Mouse (Mus musculus) hindlimb bud, embryonic 11.5 days (tissue): ENCODE measurements around the gene Dab2.

Experiments used
- DNase-seq: peaks from one replicate; pipeline ENCODE4 v3.0.0-alpha.2; 2012; ENCODE audit warnings: low read depth, low spot score; ENCODE audit errors: extremely low spot score

The Dab2 gene

DNA sequence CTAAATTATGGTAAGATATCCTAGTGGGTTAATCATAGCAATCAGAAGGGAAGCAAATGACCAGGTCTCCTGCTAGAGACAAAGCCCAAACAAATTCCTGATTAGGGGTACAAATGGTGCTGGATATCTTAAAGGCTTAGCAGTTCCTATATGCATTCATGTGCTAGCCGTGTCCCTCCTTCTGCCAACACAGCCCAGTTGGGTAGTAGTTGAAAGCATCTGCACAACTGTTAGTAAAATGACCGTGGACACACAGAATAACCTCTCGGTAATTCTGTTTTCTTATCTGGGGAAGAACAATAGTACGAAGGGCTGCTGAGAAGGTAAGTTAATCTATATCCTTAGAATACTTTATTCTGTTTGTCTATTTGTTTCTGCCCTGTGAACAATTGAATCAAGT is 90.5 kb downstream of the Dab2 start:
- DNase-seq: no peak

DNA sequence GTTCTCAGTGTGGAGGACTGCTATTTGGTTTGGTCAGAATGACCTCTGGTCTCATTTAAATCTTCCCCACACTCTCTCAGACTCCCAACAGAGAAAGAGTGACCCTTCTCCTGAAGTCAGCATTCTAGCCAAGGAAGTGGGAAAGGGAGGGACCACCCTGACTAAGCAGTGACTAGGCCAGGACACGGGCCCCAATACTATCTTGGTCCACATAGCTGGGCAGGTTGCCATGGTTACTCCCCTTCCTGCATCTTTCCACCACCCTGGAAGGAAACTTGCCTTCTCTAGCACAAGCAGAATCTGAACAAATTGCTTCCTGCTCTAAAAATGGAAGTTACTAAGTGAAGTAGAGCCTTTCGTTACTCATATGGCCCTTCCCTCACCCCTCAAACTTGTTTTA is 91.1 kb downstream of the Dab2 start:
- DNase-seq: no peak

- no peak for DNase-seq
These were observed 92.3 kb downstream of the Dab2 start for GRCm38 (mm10) chr15:6391886-6392285.

DNA sequence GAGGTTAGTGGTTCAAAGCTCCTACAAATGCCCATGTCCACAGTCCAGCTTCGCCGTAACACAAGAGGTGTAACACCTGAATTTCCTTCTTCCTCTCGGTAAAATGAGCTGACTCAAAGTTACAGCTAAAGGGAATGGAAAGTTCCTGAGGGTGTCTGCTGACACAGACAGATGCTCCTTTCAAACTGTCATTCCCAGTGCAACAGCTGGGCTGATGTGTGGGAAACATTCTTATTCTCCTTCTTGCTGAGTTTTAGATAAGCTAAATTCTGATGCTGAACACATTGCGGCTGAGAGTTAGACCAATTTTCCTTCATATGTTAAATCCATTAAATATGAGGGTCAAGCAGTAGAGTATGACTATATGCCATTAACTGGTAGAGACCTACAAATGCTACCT is 94.0 kb downstream of the Dab2 start:
- no peak for DNase-seq

- DNase-seq: no peak
These were observed 98.6 kb downstream of the Dab2 start for GRCm38 (mm10) chr15:6398211-6398610.

GRCm38 (mm10) chr15:6398881-6399280 is 99.3 kb downstream of the Dab2 start:
- DNase-seq: no peak

DNA sequence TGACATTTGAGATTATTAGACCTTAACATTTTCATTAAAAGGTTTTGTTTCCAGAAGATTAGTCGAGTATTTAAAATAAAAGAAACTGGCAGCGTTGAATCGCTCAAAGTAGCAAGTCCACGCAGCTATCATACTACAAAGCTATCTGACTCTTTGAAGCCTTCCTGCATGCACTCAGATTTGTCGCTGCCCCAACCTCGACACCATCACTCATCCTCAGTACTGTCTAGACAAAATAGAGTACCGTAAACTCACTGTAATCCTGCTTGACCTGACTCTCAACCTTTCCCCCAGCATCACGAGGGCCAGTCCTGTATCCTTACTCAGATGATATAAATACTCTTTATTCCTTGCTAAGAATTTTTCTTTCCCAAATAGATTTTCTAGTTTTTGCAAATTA is 100.5 kb downstream of the Dab2 start:
- no peak for DNase-seq

GRCm38 (mm10) chr15:6402433-6402832 is 102.8 kb downstream of the Dab2 start:
- no peak for DNase-seq

DNA sequence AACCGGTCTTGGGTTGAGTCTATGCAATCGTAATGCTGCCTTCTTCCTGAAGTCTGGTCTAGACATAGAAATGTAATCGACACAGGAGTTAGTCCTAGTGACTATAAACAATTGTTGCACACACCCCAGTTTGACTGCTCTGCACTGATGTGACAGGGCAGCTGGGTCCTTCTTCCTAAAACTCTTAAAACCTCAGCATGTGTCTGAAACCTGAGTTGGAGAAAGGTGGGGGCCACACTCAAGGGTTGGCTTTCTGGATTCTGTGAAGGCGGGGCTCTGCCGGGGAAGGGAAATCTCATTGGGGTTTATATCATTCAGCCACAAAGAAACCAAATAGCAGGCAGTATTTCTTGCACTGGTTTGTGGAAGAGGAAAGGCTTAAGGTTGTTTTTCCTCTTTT is 104.6 kb downstream of the Dab2 start:
- no peak for DNase-seq

DNA sequence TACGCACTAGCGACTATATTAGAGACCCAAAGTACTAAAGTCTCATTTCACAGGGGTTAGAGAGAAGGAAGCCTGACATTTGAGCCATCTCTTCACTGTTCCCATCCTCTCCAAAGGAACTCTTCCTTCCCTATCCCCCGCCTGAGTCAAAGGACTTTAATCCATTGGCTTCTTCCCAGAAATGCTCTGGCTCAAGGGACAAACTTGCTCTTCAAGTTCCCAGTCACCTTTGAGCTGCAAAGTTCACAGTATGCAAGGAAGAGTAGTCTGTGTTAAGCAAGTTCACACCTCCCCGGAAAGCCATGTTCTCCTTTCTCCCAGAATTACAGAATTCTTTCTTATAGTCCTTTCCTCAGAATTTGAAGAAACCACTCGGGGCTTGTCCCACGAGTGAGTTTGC is 107.2 kb downstream of the Dab2 start:
- DNase-seq: no peak

- DNase-seq: no peak
These were observed 109.4 kb downstream of the Dab2 start for GRCm38 (mm10) chr15:6409031-6409430.

DNA sequence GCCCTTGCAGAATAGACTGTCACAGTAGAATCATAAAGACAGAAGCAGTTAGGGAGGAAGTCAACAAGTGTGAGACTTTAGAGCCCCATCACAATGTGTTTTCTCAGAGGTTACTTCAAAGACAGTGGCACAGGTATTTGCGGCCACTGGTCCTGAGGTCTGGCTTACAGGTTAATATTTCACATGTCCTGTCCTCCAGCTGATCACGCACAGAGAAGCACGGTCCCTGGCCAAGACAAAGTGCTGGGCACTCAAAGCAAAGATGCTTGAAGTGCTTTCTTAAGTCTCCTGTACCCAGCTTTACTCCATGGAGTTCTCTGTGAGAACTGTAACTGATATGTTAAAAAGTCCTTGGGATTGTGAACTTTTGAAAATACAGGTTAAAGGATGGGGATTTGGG is 110.6 kb downstream of the Dab2 start:
- no peak for DNase-seq

- no peak for DNase-seq
These were observed 111.7 kb downstream of the Dab2 start for GRCm38 (mm10) chr15:6411334-6411733.

GRCm38 (mm10) chr15:6415317-6415716 is 115.7 kb downstream of the Dab2 start:
- DNase-seq: no peak

GRCm38 (mm10) chr15:6431777-6432176 is 132.2 kb downstream of the Dab2 start:
- no peak for DNase-seq

- DNase-seq: no peak
These were observed 132.8 kb downstream of the Dab2 start for GRCm38 (mm10) chr15:6432411-6432810.

DNA sequence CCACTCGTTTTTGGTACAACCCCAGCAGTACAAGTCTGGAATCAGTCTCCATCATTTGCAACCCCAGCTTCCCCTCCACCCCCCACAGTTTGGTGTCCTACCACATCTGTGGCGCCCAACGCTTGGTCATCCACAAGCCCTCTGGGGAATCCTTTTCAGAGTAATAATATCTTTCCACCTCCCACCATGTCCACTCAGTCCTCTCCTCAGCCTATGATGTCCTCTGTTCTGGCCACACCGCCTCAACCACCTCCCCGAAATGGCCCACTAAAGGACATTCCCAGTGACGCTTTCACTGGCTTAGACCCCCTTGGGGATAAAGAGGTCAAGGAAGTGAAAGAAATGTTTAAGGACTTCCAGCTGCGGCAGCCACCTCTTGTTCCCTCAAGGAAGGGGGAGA is 135.7 kb downstream of the Dab2 start:
- DNase-seq: no peak

GRCm38 (mm10) chr15:6435773-6436172 is 136.2 kb downstream of the Dab2 start:
- no peak for DNase-seq

DNA sequence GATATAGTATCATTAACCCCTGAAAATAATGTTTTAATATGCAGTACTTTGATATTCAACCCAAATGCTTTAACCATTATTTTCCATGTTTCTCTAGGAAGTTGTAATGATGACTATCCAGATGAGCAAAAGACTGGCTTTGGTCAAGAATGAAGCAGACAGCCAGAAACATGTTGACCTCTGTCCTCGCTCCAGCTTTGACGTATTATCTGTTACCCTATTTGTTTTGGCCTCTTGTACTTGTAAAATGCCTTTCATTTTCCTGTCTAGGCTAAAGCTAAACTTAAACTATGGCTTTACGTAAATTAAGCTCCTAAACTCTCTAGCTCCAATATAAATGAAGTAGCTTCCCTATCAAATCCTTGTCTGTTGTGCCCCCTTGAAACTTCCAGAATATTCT is 139.1 kb downstream of the Dab2 start:
- no peak for DNase-seq

DNA sequence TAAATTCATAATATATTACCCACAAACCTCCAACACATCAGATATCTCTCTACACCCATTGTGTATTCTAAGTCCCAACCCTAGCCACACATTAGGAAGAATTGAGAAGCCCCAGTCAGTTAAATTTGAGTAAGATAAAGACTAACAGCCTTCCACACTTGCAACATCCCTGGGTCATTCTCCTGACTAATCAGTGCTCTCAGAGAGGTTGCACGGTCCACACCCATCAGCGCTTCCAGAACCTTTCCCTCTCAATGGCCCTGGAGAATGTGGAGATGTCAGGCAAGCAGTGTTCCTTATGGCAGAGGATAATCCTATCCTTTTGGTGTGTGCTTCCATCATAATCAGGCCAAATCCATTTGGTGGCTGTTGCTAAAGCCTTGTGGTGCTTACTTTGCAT is 144.9 kb downstream of the Dab2 start:
- no peak for DNase-seq

DNA sequence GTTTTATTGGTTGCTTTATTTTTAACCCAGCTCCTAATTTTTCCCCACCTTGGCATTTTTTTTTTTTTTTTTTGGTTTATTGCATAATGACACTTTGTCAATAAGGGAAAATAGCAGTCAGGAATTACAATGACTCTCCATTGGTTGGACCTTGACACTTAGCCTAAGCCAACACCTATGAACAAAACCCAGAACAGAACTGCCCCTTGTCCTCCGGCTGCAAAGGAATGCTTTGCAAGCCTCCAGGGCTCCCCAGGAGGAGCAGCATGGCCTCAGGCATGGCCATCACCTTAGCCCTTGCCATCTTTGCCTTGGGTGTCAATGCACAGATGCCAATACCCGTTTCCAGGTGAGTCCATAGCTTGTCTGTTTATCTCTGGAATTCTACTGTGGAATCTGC is 145.5 kb downstream of the Dab2 start, which contains the start of gene C9:
Gene C9, plus strand, starts transcription at position 193 of the 400 bp plus-strand sequence.
- no peak for DNase-seq

DNA sequence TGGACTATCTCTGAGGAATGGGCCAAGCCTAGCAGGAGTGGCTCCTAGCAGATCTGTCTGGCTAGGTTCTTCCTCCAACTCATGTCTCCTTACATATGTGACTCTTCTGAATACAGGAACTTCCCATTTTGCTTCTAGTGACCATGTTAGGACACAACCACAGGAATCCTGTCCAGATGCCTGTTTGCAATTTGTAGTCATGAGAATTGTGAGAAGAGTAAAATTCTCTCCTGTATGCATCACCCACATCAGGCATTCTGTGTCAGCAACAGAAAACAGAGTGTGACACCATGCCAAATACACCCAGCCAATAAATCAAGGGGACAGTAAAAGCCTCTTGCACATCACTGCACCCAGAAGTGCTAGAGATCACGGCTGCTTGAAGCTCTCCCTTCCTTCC is 146.6 kb downstream of the Dab2 start:
- no peak for DNase-seq

GRCm38 (mm10) chr15:6448892-6449291 is 149.3 kb downstream of the Dab2 start:
- DNase-seq: no peak

DNA sequence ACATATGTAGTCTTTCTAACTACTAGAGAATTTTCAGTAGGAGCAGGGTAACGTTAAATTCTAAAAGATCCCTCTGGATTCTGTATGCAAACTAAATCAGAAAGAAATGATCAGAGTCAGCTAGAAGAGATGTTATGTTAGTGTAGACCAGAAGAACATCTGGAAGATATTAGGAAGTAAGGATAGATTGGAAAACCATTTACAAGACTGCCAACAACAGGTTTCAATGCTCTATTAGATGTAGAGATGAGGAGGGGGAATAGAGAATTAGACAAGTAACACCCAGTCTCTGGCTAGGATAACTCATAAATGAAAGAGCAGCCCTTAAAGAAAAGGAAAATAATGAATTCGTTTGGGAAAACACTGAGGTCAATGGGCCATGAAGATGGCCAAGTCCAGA is 154.9 kb downstream of the Dab2 start:
- DNase-seq: no peak
